Mouse (Mus musculus): ENCODE data around the gene Ctdspl. TPM values are rescaled to one million over a fixed set of nuclear protein-coding genes. Genes with fewer than 3 reads are reported as not detected.

The Ctdspl gene
- polyA plus RNA-seq, 1 experiment, result 4.9 TPM

- Histone ChIP-seq H3ac (ENCODE audit: control insufficient read depth, insufficient read length) (peak overlapping the region; percentile 86), H3K4me2 (ENCODE audit: low read depth) (peak overlapping the region; percentile 68), H3K4me3 (peak overlapping the region; percentile 47), H3K27me3 (ENCODE audit: control insufficient read depth, insufficient read depth, insufficient read length) (no peaks in the 10 kb centered on the region), H3K36me3 (ENCODE audit: control insufficient read depth, insufficient read depth) (no peaks in the 10 kb centered on the region), H3K79me2 (ENCODE audit: control insufficient read depth, insufficient read depth) (peaks cover 24% of the 10 kb centered on the region)
- TF ChIP-seq MYOD1 (IDR thresholded peaks at IDR 0.05; ENCODE audit: control insufficient read depth in 1 of 3, insufficient read length in 2 of 3, low read depth in 2 of 3) (no peak), TCF3 (IDR thresholded peaks at IDR 0.05; ENCODE audit: insufficient read length, low read depth) (no peak), CEBPB (IDR thresholded peaks at IDR 0.05; ENCODE audit: insufficient read depth, poor library complexity, severe bottlenecking) (no peak), USF1 (IDR thresholded peaks at IDR 0.05; ENCODE audit: low read depth) (no peak), POLR2AphosphoS2 (IDR thresholded peaks at IDR 0.05; ENCODE audit: insufficient read length, low read depth) (no peak), REST (IDR thresholded peaks at IDR 0.05; ENCODE audit: insufficient read depth, insufficient read length) (no peak), SRF (IDR thresholded peaks at IDR 0.05; ENCODE audit: control insufficient read depth, insufficient read length, low read depth) (no peak), E2F4 (IDR thresholded peaks at IDR 0.05; ENCODE audit: insufficient read depth) (no peak), MYOG (IDR thresholded peaks at IDR 0.05; ENCODE audit: control insufficient read depth in 1 of 3, insufficient read depth in 1 of 3, insufficient read length in 2 of 3, low read depth in 2 of 3) (no peak), MAX (IDR thresholded peaks at IDR 0.05; ENCODE audit: low read depth) (no peak), POLR2A (IDR thresholded peaks at IDR 0.05; ENCODE audit: insufficient read length, low read depth) (no peak), TCF12 (IDR thresholded peaks at IDR 0.05; ENCODE audit: insufficient read depth, poor library complexity, severe bottlenecking) (no peak)
Measured at GRCm38 (mm10) chr9:118927501-118927900, 1.2 kb downstream of the Ctdspl start.

GRCm38 (mm10) chr9:118928007-118928406 lies 1.8 kb downstream of the Ctdspl start:
- Histone ChIP-seq H3K79me2 (ENCODE audit: control insufficient read depth, insufficient read depth) (peaks cover 24% of the 10 kb centered on the region), H3K36me3 (ENCODE audit: control insufficient read depth, insufficient read depth) (no peaks in the 10 kb centered on the region), H3K27me3 (ENCODE audit: control insufficient read depth, insufficient read depth, insufficient read length) (no peaks in the 10 kb centered on the region), H3ac (ENCODE audit: control insufficient read depth, insufficient read length) (no peak overlapping the region), H3K4me3 (no peak overlapping the region), H3K4me2 (ENCODE audit: low read depth) (no peak overlapping the region)
- TF ChIP-seq MYOG (IDR thresholded peaks at IDR 0.05; ENCODE audit: control insufficient read depth in 1 of 3, insufficient read depth in 1 of 3, insufficient read length in 2 of 3, low read depth in 2 of 3) (no peak), E2F4 (IDR thresholded peaks at IDR 0.05; ENCODE audit: insufficient read depth) (no peak), POLR2AphosphoS2 (IDR thresholded peaks at IDR 0.05; ENCODE audit: insufficient read length, low read depth) (no peak), POLR2A (IDR thresholded peaks at IDR 0.05; ENCODE audit: insufficient read length, low read depth) (no peak), MYOD1 (IDR thresholded peaks at IDR 0.05; ENCODE audit: control insufficient read depth in 1 of 3, insufficient read length in 2 of 3, low read depth in 2 of 3) (no peak), USF1 (IDR thresholded peaks at IDR 0.05; ENCODE audit: low read depth) (no peak), TCF3 (IDR thresholded peaks at IDR 0.05; ENCODE audit: insufficient read length, low read depth) (no peak), MAX (IDR thresholded peaks at IDR 0.05; ENCODE audit: low read depth) (no peak), REST (IDR thresholded peaks at IDR 0.05; ENCODE audit: insufficient read depth, insufficient read length) (no peak), SRF (IDR thresholded peaks at IDR 0.05; ENCODE audit: control insufficient read depth, insufficient read length, low read depth) (no peak), TCF12 (IDR thresholded peaks at IDR 0.05; ENCODE audit: insufficient read depth, poor library complexity, severe bottlenecking) (no peak), CEBPB (IDR thresholded peaks at IDR 0.05; ENCODE audit: insufficient read depth, poor library complexity, severe bottlenecking) (no peak)

GRCm38 (mm10) chr9:118928656-118929055 lies 2.4 kb downstream of the Ctdspl start:
- Histone ChIP-seq H3ac (ENCODE audit: control insufficient read depth, insufficient read length) (no peak overlapping the region), H3K79me2 (ENCODE audit: control insufficient read depth, insufficient read depth) (peaks cover 24% of the 10 kb centered on the region), H3K4me2 (ENCODE audit: low read depth) (no peak overlapping the region), H3K36me3 (ENCODE audit: control insufficient read depth, insufficient read depth) (no peaks in the 10 kb centered on the region), H3K27me3 (ENCODE audit: control insufficient read depth, insufficient read depth, insufficient read length) (no peaks in the 10 kb centered on the region), H3K4me3 (no peak overlapping the region)
- TF ChIP-seq MYOD1 (IDR thresholded peaks at IDR 0.05; ENCODE audit: control insufficient read depth in 1 of 3, insufficient read length in 2 of 3, low read depth in 2 of 3) (no peak), TCF12 (IDR thresholded peaks at IDR 0.05; ENCODE audit: insufficient read depth, poor library complexity, severe bottlenecking) (no peak), SRF (IDR thresholded peaks at IDR 0.05; ENCODE audit: control insufficient read depth, insufficient read length, low read depth) (no peak), E2F4 (IDR thresholded peaks at IDR 0.05; ENCODE audit: insufficient read depth) (no peak), MYOG (IDR thresholded peaks at IDR 0.05; ENCODE audit: control insufficient read depth in 1 of 3, insufficient read depth in 1 of 3, insufficient read length in 2 of 3, low read depth in 2 of 3) (no peak), TCF3 (IDR thresholded peaks at IDR 0.05; ENCODE audit: insufficient read length, low read depth) (no peak), USF1 (IDR thresholded peaks at IDR 0.05; ENCODE audit: low read depth) (no peak), POLR2AphosphoS2 (IDR thresholded peaks at IDR 0.05; ENCODE audit: insufficient read length, low read depth) (no peak), CEBPB (IDR thresholded peaks at IDR 0.05; ENCODE audit: insufficient read depth, poor library complexity, severe bottlenecking) (no peak), POLR2A (IDR thresholded peaks at IDR 0.05; ENCODE audit: insufficient read length, low read depth) (no peak), REST (IDR thresholded peaks at IDR 0.05; ENCODE audit: insufficient read depth, insufficient read length) (no peak), MAX (IDR thresholded peaks at IDR 0.05; ENCODE audit: low read depth) (no peak)

GRCm38 (mm10) chr9:118930611-118931010 lies 4.4 kb downstream of the Ctdspl start:
- Histone ChIP-seq H3ac (ENCODE audit: control insufficient read depth, insufficient read length) (no peak overlapping the region), H3K27me3 (ENCODE audit: control insufficient read depth, insufficient read depth, insufficient read length) (no peaks in the 10 kb centered on the region), H3K36me3 (ENCODE audit: control insufficient read depth, insufficient read depth) (no peaks in the 10 kb centered on the region), H3K79me2 (ENCODE audit: control insufficient read depth, insufficient read depth) (peaks cover 30% of the 10 kb centered on the region), H3K4me2 (ENCODE audit: low read depth) (no peak overlapping the region), H3K4me3 (no peak overlapping the region)
- TF ChIP-seq POLR2A (IDR thresholded peaks at IDR 0.05; ENCODE audit: insufficient read length, low read depth), result no peak
- no peak for TF ChIP-seq MAX (IDR thresholded peaks at IDR 0.05; ENCODE audit: low read depth)
- no peak for TF ChIP-seq E2F4 (IDR thresholded peaks at IDR 0.05; ENCODE audit: insufficient read depth)
- no peak for TF ChIP-seq TCF12 (IDR thresholded peaks at IDR 0.05; ENCODE audit: insufficient read depth, poor library complexity, severe bottlenecking)
- TF ChIP-seq CEBPB (IDR thresholded peaks at IDR 0.05; ENCODE audit: insufficient read depth, poor library complexity, severe bottlenecking), result no peak
- no peak for TF ChIP-seq MYOD1 (IDR thresholded peaks at IDR 0.05; ENCODE audit: control insufficient read depth in 1 of 3, insufficient read length in 2 of 3, low read depth in 2 of 3)
- TF ChIP-seq USF1 (IDR thresholded peaks at IDR 0.05; ENCODE audit: low read depth), result no peak
- TF ChIP-seq REST (IDR thresholded peaks at IDR 0.05; ENCODE audit: insufficient read depth, insufficient read length), result no peak
- TF ChIP-seq POLR2AphosphoS2 (IDR thresholded peaks at IDR 0.05; ENCODE audit: insufficient read length, low read depth), result no peak
- no peak for TF ChIP-seq MYOG (IDR thresholded peaks at IDR 0.05; ENCODE audit: control insufficient read depth in 1 of 3, insufficient read depth in 1 of 3, insufficient read length in 2 of 3, low read depth in 2 of 3)
- TF ChIP-seq TCF3 (IDR thresholded peaks at IDR 0.05; ENCODE audit: insufficient read length, low read depth), result no peak

All from myocyte (in vitro differentiated cells).